Mouse (Mus musculus): ENCODE data around the gene Neurog1. TPM values are rescaled to one million over a fixed set of nuclear protein-coding genes. Genes with fewer than 3 reads are reported as not detected.
A peak's percentile ranks its signal among the peaks of the same experiment; 100 is the strongest.

Neurog1 gene
- under 1 TPM in 2 of 4 experiments, not detected in 2; 0.18 to 0.29 TPM for total RNA-seq (2022)

- peak; percentile 29 to 37 for DNase-seq (ENCODE audit: low spot score in 2 of 2)
These were observed at the start of gene Neurog1 for GRCm38 (mm10) chr13:56251924-56252619. Gene Neurog1, minus strand, starts transcription at chr13:56252163.

DNA sequence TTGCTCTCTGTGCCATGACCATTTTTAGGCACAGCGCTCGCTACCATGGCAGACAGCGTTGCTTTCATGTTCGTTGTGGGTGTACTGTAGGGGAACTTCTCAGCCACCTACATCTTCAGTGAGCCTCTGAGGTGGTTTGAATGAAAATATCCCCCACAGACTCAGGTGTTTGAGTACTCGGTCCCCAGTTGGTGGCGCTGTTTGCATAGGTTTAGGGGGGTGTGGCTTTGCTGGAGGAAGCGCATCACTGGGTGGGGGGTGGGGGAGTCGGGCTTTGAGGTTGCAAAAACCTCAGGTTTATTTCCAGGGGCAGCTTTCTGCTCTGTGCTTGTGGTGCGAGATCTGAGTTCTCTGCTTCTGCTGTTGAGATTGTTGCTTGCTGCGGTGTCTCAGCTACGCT is 47.4 kb upstream of the Neurog1 start:
- DNase-seq (ENCODE audit: low spot score in 2 of 2), result no peak

DNA sequence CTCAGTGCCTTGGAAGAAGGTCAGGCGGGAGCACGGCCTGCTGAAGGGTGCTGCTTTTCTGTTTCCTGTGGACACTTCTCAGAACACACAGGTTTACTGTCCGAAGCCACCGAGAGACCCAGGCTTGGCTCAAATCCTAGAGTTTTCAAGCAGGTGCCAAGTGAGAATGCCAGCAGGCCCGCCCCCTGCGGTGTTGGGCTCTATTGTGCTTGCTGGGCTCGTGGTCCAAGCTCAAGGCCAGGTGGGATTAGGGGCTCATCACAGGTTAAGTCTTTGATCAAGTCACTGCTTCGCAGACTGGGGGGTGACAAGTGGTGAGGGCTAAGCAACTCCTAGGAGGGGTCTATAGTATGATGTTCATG is 44.7 kb upstream of the Neurog1 start:
- no peak for DNase-seq (ENCODE audit: low spot score in 2 of 2)

DNA sequence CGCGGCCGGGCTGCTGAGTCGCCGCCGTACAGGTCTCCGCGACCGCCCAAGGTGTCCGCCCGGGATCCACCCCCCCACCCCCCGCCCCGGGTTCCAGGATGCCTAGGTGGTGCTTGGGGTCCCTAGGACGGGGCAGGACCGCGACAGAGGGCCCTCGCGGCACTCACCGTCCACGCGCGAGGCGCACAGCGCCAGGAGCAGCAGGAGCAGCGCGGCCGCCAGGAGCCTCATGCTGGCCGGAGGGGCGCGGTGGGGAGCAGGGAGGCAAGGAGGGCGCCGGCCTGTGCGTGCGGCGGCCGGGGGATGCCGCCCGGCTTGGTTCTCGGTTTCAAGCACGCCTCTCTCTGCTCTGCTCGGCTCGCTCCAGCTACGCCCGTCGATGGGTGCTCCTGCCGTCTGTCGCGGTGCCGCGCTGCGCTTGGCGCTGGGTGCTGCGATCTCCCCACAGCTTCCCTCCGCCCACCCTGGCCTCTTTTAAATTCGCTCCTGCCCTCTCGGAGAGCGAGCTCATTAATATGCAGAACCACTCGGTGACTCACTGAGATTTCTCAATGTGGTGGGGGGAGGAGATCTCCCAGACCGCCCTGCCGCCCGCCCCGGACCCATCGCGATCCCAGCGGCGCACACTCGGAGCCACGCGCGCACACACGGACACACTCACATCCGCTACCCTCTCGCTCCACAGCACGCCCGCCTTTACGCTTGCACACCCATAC is 44.1 kb upstream of the Neurog1 start, which contains the start of gene Cxcl14:
Gene Cxcl14, minus strand, starts transcription at position 609 of the 716 bp plus-strand sequence.
- peak; percentile 59 to 62 for DNase-seq (ENCODE audit: low spot score in 2 of 2)

- no peak for DNase-seq (ENCODE audit: low spot score in 2 of 2)
These were observed 43.6 kb upstream of the Neurog1 start for GRCm38 (mm10) chr13:56295586-56295942.

DNA sequence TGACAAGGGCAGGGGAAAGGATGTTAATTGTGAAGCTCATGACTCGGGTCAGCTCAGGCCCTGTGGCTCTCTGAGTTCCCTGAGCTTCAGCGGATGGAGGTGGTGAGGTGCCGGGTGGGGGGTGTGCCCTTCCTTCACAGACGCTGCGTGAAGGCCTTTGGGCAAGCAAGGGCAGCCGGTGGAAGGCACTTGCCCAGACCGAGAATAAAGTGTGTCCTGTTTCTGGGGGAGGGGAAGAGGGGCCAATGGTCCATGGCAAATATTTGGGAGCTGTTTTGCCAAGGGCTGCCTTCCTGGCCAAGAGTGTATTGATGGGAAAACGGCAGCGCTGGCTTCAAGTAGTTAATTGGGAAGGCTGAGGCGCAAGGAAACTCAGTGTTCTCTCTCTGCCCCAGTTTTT is 42.9 kb upstream of the Neurog1 start:
- DNase-seq (ENCODE audit: low spot score in 2 of 2), result peak; percentile 51 to 62

DNA sequence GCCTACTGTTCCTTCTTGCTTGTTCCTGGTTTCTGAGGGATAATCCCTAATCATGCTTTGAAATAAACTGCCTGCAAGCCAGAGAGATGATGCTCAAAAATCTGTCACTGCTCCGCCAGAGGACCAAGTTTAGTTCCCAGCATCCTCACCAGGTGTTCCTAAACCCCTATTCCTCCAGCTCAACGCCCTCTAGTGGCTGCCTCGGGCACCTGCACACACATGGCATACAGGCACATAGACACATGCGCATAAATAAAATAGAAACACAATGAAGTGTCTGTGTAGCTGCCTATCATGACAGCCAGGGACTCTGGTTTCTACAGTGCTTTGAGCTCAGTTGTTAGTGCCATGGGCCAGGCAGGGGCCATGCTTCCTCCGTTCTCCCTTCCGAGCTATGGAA is 38.0 kb upstream of the Neurog1 start:
- DNase-seq (ENCODE audit: low spot score in 2 of 2), result no peak

GRCm38 (mm10) chr13:56289261-56289660 is 37.3 kb upstream of the Neurog1 start:
- no peak for DNase-seq (ENCODE audit: low spot score in 2 of 2)

DNA sequence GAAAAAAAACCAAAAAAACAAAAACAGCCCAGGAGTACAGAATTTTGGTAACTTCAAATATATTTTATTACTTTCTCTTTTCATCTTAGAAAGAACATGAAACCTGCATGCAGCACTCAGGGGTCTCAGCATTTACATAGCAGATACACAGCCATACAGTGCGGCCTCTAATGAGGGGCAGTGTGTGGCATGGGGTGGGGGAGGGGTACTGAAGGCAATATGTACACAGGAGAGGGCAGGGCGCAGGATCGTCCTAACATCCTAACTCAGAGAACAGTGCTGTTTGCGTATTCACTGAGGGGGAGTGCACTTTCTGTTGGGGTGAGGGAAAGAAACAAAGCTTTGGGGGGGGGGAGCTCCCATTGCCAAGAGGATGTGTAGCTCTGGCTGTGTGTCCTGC is 36.6 kb upstream of the Neurog1 start:
- no peak for DNase-seq (ENCODE audit: low spot score in 2 of 2)

DNA sequence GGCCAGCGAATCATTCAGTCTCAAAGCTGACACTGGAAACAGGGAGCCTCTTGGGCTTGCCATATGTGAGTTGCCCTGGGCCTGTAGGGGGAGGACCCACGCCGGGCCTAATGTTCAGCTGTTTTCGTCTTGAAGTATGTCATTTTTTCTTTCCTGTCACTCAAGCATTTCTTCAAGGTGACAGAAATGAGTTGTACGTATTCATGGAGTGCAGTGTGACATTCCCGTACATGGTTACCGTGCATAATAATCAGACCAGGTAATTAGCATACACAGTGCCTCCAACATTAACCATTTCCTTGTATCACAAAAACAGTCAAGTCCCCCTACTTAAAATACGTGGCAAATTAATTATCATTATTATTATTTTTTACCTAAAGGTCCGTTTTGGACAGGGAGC is 35.1 kb upstream of the Neurog1 start:
- DNase-seq (ENCODE audit: low spot score in 2 of 2), result no peak

- DNase-seq (ENCODE audit: low spot score in 2 of 2), result no peak
These were observed 31.4 kb upstream of the Neurog1 start for GRCm38 (mm10) chr13:56283321-56283720.

GRCm38 (mm10) chr13:56280356-56280755 is 28.4 kb upstream of the Neurog1 start:
- DNase-seq (ENCODE audit: low spot score in 2 of 2), result no peak

GRCm38 (mm10) chr13:56279439-56279838 is 27.5 kb upstream of the Neurog1 start:
- peak; percentile 68 to 92 for DNase-seq (ENCODE audit: low spot score in 2 of 2)

GRCm38 (mm10) chr13:56275171-56275570 is 23.2 kb upstream of the Neurog1 start:
- no peak for DNase-seq (ENCODE audit: low spot score in 2 of 2)

- DNase-seq (ENCODE audit: low spot score in 2 of 2), result peak; percentile 34 to 54
These were observed 18.2 kb upstream of the Neurog1 start for GRCm38 (mm10) chr13:56270124-56270523.

- no peak for DNase-seq (ENCODE audit: low spot score in 2 of 2)
These were observed 15.4 kb upstream of the Neurog1 start for GRCm38 (mm10) chr13:56267396-56267795.

DNA sequence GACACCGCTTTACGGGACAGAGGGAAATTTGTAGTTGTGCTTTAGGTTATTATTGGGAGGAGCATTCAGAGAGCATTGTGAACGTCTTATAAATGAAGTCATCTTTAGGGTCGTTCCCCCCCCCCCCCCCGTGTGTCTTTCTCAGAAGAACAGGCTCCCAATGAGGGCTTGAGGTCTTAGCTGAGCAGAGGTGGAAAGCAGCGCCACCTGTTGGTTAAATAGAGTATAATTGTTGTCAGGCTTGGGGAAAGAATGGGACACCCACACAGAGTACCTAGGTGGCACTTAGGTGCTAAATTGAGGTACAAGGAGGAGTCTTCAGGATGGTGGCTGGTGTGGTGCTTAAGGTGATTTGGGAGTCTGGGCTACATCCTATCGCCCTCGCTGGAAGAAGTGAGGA is 14.5 kb upstream of the Neurog1 start:
- DNase-seq (ENCODE audit: low spot score in 2 of 2), result peak in 1 of 2 experiments; percentile 31

DNA sequence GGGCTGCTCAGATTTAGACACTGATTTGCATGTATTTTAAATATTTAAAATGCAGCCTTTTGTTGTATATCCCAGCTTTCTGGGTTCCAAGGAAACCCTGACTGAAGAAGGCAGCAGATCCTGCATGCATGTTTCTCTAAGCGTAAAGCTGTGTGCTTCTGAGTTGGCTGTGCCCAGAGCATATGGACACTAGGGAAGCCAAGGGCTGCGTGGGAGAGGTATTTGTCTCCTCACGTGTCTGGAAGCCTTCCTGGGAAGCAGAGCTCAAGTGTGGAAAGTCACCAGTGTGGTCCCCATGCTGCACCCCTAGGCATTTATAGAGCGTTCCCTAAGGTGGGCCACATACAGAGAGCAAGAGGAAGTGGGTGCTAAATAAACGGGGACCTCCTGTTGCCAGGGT is 13.7 kb upstream of the Neurog1 start:
- DNase-seq (ENCODE audit: low spot score in 2 of 2), result peak; percentile 56 to 72

DNA sequence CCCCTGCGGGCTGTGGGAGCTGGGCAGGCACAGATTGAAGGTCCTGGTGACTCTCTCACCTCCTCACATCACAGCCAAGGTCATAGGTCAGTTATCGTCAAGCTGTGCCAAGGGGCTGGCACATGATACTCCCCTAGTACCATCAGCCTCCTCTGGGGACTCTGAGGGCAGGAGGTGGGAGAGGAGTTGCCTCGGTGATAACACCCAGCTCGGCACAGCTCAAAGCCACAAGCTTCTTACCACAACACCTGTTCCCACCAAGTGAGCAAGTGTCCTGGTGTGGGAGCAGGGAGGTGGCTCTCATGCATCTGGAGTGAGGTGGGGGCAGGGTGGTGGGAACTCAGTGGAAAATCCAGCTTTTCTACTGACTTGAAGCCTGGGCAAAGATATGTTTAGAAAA is 10.3 kb upstream of the Neurog1 start:
- DNase-seq (ENCODE audit: low spot score in 2 of 2), result no peak

GRCm38 (mm10) chr13:56260344-56260780 is 8.4 kb upstream of the Neurog1 start:
- DNase-seq (ENCODE audit: low spot score in 2 of 2), result no peak

GRCm38 (mm10) chr13:56259926-56260250 is 7.9 kb upstream of the Neurog1 start:
- no peak for DNase-seq (ENCODE audit: low spot score in 2 of 2)

- DNase-seq (ENCODE audit: low spot score in 2 of 2), result no peak
These were observed 7.3 kb upstream of the Neurog1 start for GRCm38 (mm10) chr13:56259021-56259925.

Measured in layer of hippocampus, adult 8-10 months (tissue).